Mouse (Mus musculus) thymus, postnatal 14 days (tissue): ENCODE results near the gene Vpreb3.

Experiments
- DNase-seq: peaks from one replicate; pipeline ENCODE4 v3.0.0; 2021

Vpreb3 gene

GRCm38 (mm10) chr10:75942736-75943477 lies at the start of gene Vpreb3:
Gene Vpreb3 (plus strand): TSS chr10:75943057.
- DNase-seq = no peak

GRCm38 (mm10) chr10:75893089-75893750 lies 49.6 kb upstream of the Vpreb3 start, which contains the start of gene Derl3:
Gene Derl3 (plus strand): TSS chr10:75893413.
- peak; percentile 95 for DNase-seq

GRCm38 (mm10) chr10:75894601-75895000 lies 48.3 kb upstream of the Vpreb3 start:
- DNase-seq = no peak

GRCm38 (mm10) chr10:75895730-75896129 lies 47.1 kb upstream of the Vpreb3 start:
- no peak for DNase-seq

- no peak for DNase-seq
Observed at GRCm38 (mm10) chr10:75896208-75896607, 46.6 kb upstream of the Vpreb3 start.

- DNase-seq = peak; percentile 45
Observed at GRCm38 (mm10) chr10:75897373-75897772, 45.5 kb upstream of the Vpreb3 start.

- DNase-seq = no peak
Observed at GRCm38 (mm10) chr10:75898039-75898564, 44.8 kb upstream of the Vpreb3 start.

GRCm38 (mm10) chr10:75898846-75899245 lies 44.0 kb upstream of the Vpreb3 start:
- no peak for DNase-seq

- DNase-seq = no peak
Observed at GRCm38 (mm10) chr10:75904391-75904790, 38.5 kb upstream of the Vpreb3 start.

- no peak for DNase-seq
Observed at GRCm38 (mm10) chr10:75906882-75907281, 36.0 kb upstream of the Vpreb3 start.

GRCm38 (mm10) chr10:75910698-75911097 lies 32.2 kb upstream of the Vpreb3 start:
- DNase-seq = no peak

GRCm38 (mm10) chr10:75913013-75913589 lies 29.8 kb upstream of the Vpreb3 start:
- no peak for DNase-seq

- DNase-seq = no peak
Observed at GRCm38 (mm10) chr10:75915557-75915956, 27.3 kb upstream of the Vpreb3 start.

- no peak for DNase-seq
Observed at GRCm38 (mm10) chr10:75916840-75917239, 26.0 kb upstream of the Vpreb3 start.

GRCm38 (mm10) chr10:75919026-75919425 lies 23.8 kb upstream of the Vpreb3 start:
- DNase-seq = no peak

GRCm38 (mm10) chr10:75921026-75921725 lies 21.7 kb upstream of the Vpreb3 start, which contains the start of gene Smarcb1:
Gene Smarcb1 (minus strand): TSS chr10:75921617.
- peak; percentile 95 for DNase-seq

GRCm38 (mm10) chr10:75921726-75922560 lies 20.9 kb upstream of the Vpreb3 start:
- DNase-seq = no peak

- no peak for DNase-seq
Observed at GRCm38 (mm10) chr10:75924324-75924723, 18.5 kb upstream of the Vpreb3 start.

GRCm38 (mm10) chr10:75926396-75926795 lies 16.5 kb upstream of the Vpreb3 start:
- DNase-seq = peak; percentile 44

GRCm38 (mm10) chr10:75930304-75930703 lies 12.6 kb upstream of the Vpreb3 start:
- DNase-seq = no peak

GRCm38 (mm10) chr10:75931311-75931710 lies 11.5 kb upstream of the Vpreb3 start:
- no peak for DNase-seq

- DNase-seq = peak; percentile 47
Observed at GRCm38 (mm10) chr10:75932081-75932678, 10.7 kb upstream of the Vpreb3 start.
